Mouse (Mus musculus): Measurements from ENCODE around the gene Olfr1055. TPM values are rescaled to one million over a fixed set of nuclear protein-coding genes. Genes with fewer than 3 reads are reported as not detected.

Olfr1055 gene
- polyA plus RNA-seq, 1 experiment from 2014 or later, result not detected

Other genes starting within 250 kb of the Olfr1055 start
- not detected in 2 replicates for gene Olfr1039, start 214.4 kb downstream of the Olfr1055 start, polyA plus RNA-seq (2014; fragmentation: Nextera tagmentation; extraction: Ambion mirVana)
- not detected in 2 replicates for gene Olfr1040, start 203.6 kb downstream of the Olfr1055 start, polyA plus RNA-seq (2014; fragmentation: Nextera tagmentation; extraction: Ambion mirVana)
- not detected in 2 replicates for gene Olfr1042, start 188.4 kb downstream of the Olfr1055 start, polyA plus RNA-seq (2014; fragmentation: Nextera tagmentation; extraction: Ambion mirVana)
- gene Olfr1043, start 182.8 kb downstream of the Olfr1055 start, polyA plus RNA-seq (2014; fragmentation: Nextera tagmentation; extraction: Ambion mirVana), result not detected in 2 replicates
- not detected in 2 replicates for gene Olfr1044, start 172.5 kb downstream of the Olfr1055 start, polyA plus RNA-seq (2014; fragmentation: Nextera tagmentation; extraction: Ambion mirVana)
- gene Olfr52, start 164.6 kb downstream of the Olfr1055 start, polyA plus RNA-seq (2014; fragmentation: Nextera tagmentation; extraction: Ambion mirVana), result not detected in 2 replicates
- not detected in 2 replicates for gene Olfr1045, start 147.3 kb downstream of the Olfr1055 start, polyA plus RNA-seq (2014; fragmentation: Nextera tagmentation; extraction: Ambion mirVana)
- gene Olfr1046, start 131.0 kb downstream of the Olfr1055 start, polyA plus RNA-seq (2014; fragmentation: Nextera tagmentation; extraction: Ambion mirVana), result not detected in 2 replicates
- not detected in 2 replicates for gene Olfr1047, start 118.9 kb downstream of the Olfr1055 start, polyA plus RNA-seq (2014; fragmentation: Nextera tagmentation; extraction: Ambion mirVana)
- not detected in 2 replicates for gene Olfr1048, start 110.0 kb downstream of the Olfr1055 start, polyA plus RNA-seq (2014; fragmentation: Nextera tagmentation; extraction: Ambion mirVana)
- not detected in 2 replicates for gene Olfr1049, start 92.0 kb downstream of the Olfr1055 start, polyA plus RNA-seq (2014; fragmentation: Nextera tagmentation; extraction: Ambion mirVana)
- not detected in 2 replicates for gene Olfr1051, start 71.2 kb downstream of the Olfr1055 start, polyA plus RNA-seq (2014; fragmentation: Nextera tagmentation; extraction: Ambion mirVana)
- not detected in 2 replicates for gene Olfr1052, start 57.8 kb downstream of the Olfr1055 start, polyA plus RNA-seq (2014; fragmentation: Nextera tagmentation; extraction: Ambion mirVana)
- not detected in 2 replicates for gene Olfr1053, start 35.0 kb downstream of the Olfr1055 start, polyA plus RNA-seq (2014; fragmentation: Nextera tagmentation; extraction: Ambion mirVana)
- gene Olfr1054, start 14.9 kb downstream of the Olfr1055 start, polyA plus RNA-seq (2014; fragmentation: Nextera tagmentation; extraction: Ambion mirVana), result not detected in 2 replicates
- gene Olfr1056, start 12.2 kb upstream of the Olfr1055 start, polyA plus RNA-seq (2014; fragmentation: Nextera tagmentation; extraction: Ambion mirVana), result not detected in 2 replicates
- gene Olfr1057, start 28.1 kb upstream of the Olfr1055 start, polyA plus RNA-seq (2014; fragmentation: Nextera tagmentation; extraction: Ambion mirVana), result not detected in 2 replicates
- not detected in 2 replicates for gene Olfr1058, start 38.3 kb upstream of the Olfr1055 start, polyA plus RNA-seq (2014; fragmentation: Nextera tagmentation; extraction: Ambion mirVana)
- not detected in 2 replicates for gene Olfr1061, start 63.8 kb upstream of the Olfr1055 start, polyA plus RNA-seq (2014; fragmentation: Nextera tagmentation; extraction: Ambion mirVana)
- gene Olfr1062, start 76.5 kb upstream of the Olfr1055 start, polyA plus RNA-seq (2014; fragmentation: Nextera tagmentation; extraction: Ambion mirVana), result not detected in 2 replicates
- not detected in 2 replicates for gene Olfr1065, start 100.3 kb upstream of the Olfr1055 start, polyA plus RNA-seq (2014; fragmentation: Nextera tagmentation; extraction: Ambion mirVana)
- not detected in 2 replicates for gene Olfr1066, start 106.0 kb upstream of the Olfr1055 start, polyA plus RNA-seq (2014; fragmentation: Nextera tagmentation; extraction: Ambion mirVana)
- not detected in 2 replicates for gene Olfr228, start 137.1 kb upstream of the Olfr1055 start, polyA plus RNA-seq (2014; fragmentation: Nextera tagmentation; extraction: Ambion mirVana)
- not detected in 2 replicates for gene Olfr1076, start 158.2 kb upstream of the Olfr1055 start, polyA plus RNA-seq (2014; fragmentation: Nextera tagmentation; extraction: Ambion mirVana)
- not detected in 2 replicates for gene Olfr1079, start 192.2 kb upstream of the Olfr1055 start, polyA plus RNA-seq (2014; fragmentation: Nextera tagmentation; extraction: Ambion mirVana)
- not detected in 2 replicates for gene Olfr1080, start 208.0 kb upstream of the Olfr1055 start, polyA plus RNA-seq (2014; fragmentation: Nextera tagmentation; extraction: Ambion mirVana)
- gene Olfr1082, start 248.7 kb upstream of the Olfr1055 start, polyA plus RNA-seq (2014; fragmentation: Nextera tagmentation; extraction: Ambion mirVana), result not detected in 2 replicates

All from limb, embryonic 11.5 days (tissue).